Mouse (Mus musculus) brain, embryonic 14.5 days (tissue): Measurements from ENCODE around the gene Dsp.

Experiments used
- CTCF ChIP-seq: fragments of 200-500 bp; IDR thresholded peaks from 2 replicates; pipeline ENCODE4 v1.5.1; 2012; ENCODE audit warnings: inconsistent platforms, mild to moderate bottlenecking, moderate library complexity, borderline replicate concordance; ENCODE audit not compliant: insufficient read depth, insufficient read length; ENCODE audit errors: extremely low read depth
- POLR2A ChIP-seq: fragments of 200-500 bp; IDR thresholded peaks from 2 replicates; pipeline ENCODE4 v1.6.1; 2012; ENCODE audit warnings: mild to moderate bottlenecking, inconsistent platforms, borderline replicate concordance; ENCODE audit not compliant: poor library complexity, insufficient read depth, insufficient read length, severe bottlenecking; ENCODE audit errors: extremely low read depth

DNA sequence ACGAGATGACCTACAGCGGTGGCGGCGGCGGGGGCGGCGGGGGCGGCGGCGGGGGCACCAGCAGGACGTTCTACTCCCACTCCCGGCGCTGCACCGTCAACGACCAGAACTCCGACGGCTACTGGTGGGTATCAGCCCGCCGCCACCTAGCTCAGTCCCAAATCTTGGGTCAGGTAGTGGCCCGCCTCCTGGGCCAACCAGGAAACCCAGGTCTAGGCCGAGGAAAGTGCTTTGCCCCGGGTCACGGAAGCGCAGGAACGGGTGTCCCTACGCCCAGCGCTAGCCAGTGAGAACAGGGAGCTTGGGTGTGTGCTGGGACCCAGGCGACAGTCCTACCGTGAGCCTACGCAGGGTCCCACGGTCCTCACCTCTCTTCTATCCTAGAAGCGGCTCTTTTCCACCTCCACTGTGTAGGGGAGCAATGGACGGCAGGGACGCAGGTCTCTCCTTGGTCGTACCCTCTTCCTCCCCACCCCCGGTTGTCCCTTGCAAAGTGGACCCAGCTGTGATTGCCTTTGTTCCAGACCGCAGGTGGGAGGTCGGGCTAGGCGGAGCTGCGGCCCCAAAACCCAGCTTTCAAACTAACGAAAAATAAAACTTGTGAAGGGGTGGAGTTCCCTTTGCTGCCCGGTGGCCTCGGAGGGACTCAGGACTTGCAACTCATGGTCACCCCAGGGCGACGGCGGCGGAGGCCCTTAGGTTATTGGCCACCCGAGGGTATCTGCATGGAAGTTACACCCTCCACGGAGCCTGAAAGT is 756 bp downstream of the Dsp start:
- TF ChIP-seq POLR2A (no peak), CTCF (no peak)
